Mouse (Mus musculus): ENCODE data around the gene Tmem169. TPM values are rescaled to one million over a fixed set of nuclear protein-coding genes. Genes with fewer than 3 reads are reported as not detected.
A peak's percentile ranks its signal among the peaks of the same experiment; 100 is the strongest.
"Not testable (repeated sequence)": the region's sequence is repeated elsewhere in the genome, so short reads cannot be mapped to it uniquely, and the experiment has no call there.

The Tmem169 gene
- polyA plus RNA-seq (2012; rRNA removed) = 0.07 and 0.11 TPM in 2 replicates

DNA sequence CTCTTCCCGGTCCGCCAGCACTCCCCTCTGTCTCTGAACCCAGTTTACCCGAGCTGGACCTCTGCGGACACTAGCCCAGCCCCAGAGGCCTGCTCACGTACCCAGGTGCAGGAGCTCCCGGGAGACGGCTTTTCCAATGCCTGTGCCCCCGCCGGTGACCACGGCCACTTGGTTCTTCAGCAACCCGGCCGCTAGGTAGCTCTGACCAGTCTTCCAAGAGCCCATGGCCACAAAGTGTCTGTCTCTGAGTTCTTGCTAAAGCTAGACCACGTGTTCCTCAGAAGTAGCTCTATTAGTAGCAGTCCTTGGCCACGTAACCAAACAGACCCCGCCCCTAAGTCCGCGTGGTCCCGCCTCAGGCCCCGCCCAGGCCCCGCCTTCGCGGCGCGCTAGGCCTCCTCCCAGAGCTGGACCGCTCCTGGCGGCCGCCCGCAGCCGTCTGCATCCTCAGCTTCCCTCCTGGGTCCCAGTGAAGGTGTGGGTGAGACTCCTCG lies at the start of gene Tmem169, which contains the start of gene Pecr:
Gene Tmem169, plus strand, starts transcription at position 378 of the 494 bp plus-strand sequence.
Gene Pecr, minus strand, starts transcription at position 323 of the 494 bp plus-strand sequence.
- no peak for DNase-seq (ENCODE audit: low read depth)

GRCm38 (mm10) chr1:72236363-72237006 lies 47.7 kb upstream of the Tmem169 start:
- DNase-seq (ENCODE audit: low read depth) = not testable (repeated sequence)

GRCm38 (mm10) chr1:72237007-72237775 lies 47.0 kb upstream of the Tmem169 start:
- DNase-seq (ENCODE audit: low read depth) = no peak

- DNase-seq (ENCODE audit: low read depth) = no peak
Observed at GRCm38 (mm10) chr1:72238016-72238580, 46.1 kb upstream of the Tmem169 start.

- not testable (repeated sequence) for DNase-seq (ENCODE audit: low read depth)
Observed at GRCm38 (mm10) chr1:72239113-72239512, 45.1 kb upstream of the Tmem169 start.

DNA sequence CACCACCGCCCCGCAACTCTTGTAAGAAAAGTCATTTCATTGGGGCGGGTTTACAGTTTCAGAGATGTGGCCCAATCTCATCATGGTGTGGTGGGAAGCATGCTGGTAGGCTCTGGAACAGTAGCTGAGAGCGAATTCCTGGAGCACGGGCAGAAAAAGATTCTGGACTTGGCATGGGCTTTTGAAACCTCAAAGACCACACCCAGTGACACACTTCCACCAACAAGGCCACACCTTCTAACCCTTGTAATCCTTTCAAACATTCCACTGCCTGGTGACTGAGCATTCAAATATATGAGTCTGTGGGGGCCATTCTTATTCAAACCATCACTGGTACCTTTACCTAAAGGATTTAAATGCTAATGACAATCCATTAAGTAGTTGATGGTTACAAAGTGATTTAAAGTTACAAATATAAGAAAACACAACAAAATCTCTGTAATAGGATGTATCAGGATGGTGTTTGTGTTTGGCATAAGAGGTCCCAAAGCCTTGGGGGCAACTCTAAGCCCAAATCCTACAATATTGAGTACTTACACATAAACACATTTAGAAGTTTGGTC lies 41.5 kb upstream of the Tmem169 start:
- no peak for DNase-seq (ENCODE audit: low read depth)

DNA sequence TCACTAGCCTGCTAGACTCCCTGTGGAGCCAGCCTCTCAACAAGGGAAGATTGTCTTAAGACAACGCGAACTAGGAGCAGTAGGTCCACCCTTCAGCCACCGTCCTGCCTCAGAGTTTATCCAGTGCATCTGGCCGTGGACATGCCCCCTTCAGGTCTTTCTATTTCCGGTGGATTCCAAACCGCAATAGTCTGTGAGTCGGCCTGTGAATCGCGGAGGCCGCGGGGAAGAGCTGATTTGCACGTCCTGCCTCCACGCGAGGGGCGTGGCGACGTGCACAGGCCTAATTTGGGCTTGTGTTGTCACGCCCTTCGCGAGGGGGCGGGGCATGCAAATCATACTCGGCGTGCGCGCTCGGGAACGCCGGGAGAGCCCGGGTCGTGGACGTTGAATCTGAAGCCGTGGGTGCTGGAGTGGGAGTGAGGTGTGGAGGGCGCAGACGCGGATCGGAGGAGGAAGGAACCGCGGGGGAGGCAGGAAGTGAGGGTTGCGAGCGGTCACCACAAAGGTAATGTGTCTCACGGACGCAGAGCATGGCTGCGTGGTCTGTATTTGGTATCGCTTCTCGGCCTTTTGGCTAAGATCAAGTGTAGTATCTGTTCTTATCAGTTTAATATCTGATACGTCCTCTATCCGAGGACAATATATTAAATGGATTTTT lies 40.4 kb upstream of the Tmem169 start:
- no peak for DNase-seq (ENCODE audit: low read depth)

- no peak for DNase-seq (ENCODE audit: low read depth)
Observed at GRCm38 (mm10) chr1:72244317-72245036, 39.7 kb upstream of the Tmem169 start.

- not testable (repeated sequence) for DNase-seq (ENCODE audit: low read depth)
Observed at GRCm38 (mm10) chr1:72248226-72248737, 35.9 kb upstream of the Tmem169 start.

DNA sequence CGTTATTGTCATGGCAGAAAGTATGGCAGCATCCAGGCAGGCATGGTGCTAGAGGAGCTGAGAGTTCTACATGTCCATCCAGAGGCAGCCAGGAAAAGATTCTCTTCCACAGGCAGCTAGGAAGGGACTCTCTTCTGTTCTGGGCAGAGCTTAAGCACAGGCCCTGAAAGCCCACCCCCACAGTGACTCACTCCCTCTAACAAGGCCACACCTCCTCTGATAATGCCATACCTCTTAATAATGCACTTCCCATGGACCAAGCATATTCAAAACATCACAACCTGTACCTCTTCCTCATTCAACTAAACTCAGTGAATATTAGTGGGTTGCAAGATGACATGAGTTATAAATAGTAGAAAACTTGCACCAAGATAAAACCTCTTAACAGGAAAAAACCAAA lies 32.4 kb upstream of the Tmem169 start:
- no peak for DNase-seq (ENCODE audit: low read depth)

DNA sequence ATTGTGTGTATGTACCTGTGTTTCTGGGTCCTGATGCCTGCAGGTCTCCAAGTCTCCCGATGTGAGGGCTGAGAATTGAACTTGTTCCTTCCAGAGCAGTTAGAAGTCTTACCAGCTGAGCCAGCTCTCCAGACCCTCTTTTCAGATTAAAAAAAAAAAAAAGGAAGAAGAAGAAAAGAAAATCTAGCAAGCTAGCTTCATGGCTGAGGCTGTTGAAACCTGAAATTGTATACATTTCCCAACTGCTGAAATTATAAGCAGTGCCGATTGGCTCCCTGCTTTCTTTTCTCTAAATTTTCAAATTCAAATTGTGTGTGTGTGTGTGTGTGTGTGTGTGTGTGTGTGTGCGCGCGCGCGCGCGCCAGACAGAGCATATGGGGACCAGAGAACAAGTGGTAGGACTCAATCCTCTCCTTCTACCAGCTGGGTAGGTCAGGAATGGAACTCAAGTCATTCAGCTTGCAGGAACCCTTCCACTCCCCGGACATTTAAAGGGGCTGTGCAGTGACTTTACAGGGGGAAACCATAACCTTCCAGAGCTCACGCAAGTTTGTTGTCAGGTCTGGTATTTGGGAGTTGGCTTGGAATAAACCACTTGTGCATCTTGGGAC lies 30.2 kb upstream of the Tmem169 start:
- no peak for DNase-seq (ENCODE audit: low read depth)

DNA sequence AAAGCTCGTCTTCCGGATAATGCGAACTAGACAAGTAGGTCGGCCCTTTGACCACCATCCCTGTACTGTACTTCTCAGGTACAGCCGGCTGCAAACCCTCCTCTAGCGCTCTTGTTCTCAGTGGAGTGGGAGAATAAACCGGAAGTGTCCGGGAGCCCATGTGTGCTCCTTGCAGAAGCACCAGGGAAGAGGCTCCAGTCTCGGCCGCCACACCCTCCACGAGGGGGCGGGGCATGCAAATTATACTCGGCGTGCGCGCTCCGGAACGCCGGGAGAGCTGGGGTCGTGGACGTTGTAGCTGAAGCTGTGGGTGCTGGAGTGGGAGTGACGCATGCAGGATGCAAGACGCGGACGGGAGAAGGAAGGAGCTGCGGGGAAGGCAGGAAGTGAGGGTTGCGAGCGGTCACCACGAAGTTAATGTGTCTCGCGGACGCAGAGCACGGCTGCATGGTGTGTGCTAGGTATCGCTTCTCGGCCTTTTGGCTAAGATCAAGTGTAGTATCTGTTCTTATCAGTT lies 29.6 kb upstream of the Tmem169 start:
- DNase-seq (ENCODE audit: low read depth) = no peak

GRCm38 (mm10) chr1:72255062-72255853 lies 28.9 kb upstream of the Tmem169 start:
- DNase-seq (ENCODE audit: low read depth) = no peak

GRCm38 (mm10) chr1:72255854-72256175 lies 28.4 kb upstream of the Tmem169 start:
- DNase-seq (ENCODE audit: low read depth) = no peak

DNA sequence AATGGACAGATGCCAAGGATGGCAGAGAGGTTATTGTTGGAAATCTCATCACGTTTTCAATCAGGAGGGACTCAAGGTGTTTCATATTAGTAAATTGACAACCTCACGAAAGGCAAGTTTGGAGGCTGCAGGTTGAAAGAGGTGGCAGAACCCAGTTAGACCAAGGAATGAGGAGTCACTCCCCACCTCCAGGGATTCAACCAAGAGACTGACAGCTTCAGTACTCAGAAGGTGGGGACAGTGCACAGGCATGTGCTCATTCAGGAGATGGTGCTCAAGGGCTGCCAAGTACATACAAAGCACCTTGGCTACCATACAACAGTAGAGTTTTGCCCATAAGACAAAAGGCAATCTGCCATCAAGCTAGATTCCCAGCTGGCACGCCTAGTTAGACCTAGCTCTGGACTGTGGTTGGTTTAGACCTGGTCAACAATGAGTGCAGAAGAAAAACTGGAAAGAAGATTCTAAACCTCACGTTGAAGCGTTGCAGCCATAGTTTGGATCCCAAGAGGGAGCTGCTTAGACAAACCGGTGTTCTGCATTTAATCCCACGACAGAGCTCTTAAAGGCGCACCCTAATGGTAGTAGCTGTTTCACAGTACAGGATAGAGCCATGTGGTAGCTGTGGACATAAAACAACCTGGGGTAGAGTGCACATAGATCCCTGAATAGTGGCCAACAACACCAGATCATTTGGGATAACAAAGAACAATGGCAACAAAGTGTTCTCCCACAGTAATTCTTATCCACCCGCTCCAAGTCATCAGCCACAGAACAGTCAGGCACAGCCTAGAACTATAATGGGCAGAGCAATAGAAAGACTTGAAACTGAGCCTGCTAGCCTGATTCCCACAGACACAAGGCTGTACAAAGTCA lies 27.6 kb upstream of the Tmem169 start:
- DNase-seq (ENCODE audit: low read depth) = peak; percentile 99

DNA sequence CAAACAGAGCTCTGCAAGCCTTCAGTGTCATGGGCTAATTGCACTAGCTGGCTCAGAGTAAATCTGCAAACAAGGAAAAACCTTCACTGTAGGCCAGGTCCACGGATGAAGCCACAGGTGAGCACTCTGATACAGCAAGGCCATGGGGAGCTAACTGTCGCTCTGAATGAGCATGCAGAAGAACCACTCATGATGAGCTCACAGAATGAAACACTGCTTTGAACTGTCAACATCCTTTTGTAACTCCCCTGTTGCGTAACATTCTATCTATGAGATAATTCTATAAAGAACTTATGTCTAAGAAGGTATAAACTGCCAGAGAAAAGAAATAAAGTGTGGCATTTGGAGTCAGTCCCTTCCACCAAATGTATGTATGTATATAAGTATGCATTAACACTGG lies 21.1 kb upstream of the Tmem169 start:
- DNase-seq (ENCODE audit: low read depth) = no peak

GRCm38 (mm10) chr1:72278085-72278484 lies 6.1 kb upstream of the Tmem169 start:
- DNase-seq (ENCODE audit: low read depth) = no peak

DNA sequence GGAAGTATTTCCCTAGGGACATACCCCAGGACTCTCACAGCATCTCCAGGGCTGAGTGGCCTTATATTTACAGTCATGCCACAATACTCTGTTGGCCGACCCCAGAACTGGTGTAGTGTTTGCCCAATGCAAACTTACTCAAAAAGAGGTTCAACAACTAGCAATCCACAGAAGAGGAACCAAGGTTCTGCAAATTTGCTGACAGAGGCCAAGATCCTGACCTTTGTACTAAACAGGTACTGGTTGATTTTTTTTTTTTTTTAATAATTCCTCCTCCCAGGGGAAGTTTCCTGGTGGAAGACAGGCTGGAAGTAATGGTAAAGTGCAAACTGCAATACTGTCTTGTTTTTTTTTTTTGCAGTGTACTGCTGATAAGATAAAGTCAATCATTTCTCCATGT lies 1.6 kb upstream of the Tmem169 start:
- no peak for DNase-seq (ENCODE audit: low read depth)

DNA sequence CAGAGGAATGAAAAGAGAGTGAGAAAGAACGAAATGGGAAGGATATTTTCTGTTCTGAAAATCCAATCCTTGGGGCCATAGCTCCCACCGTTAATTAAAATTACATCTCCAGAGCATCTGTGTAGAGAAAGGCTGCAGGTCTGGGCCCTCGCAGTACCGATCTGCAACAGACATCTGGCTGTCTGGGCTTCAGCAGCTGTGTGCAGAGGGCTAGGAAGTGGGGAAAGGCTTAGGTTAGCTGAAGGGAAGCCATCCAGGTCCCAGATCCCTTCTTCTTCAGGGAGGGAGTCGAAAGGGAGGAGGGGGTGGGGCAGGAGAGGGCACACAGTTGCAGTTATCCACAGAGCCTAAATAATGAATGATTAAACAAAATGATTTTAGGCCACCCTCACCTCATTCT lies 370 bp downstream of the Tmem169 start:
- no peak for DNase-seq (ENCODE audit: low read depth)

All from gonadal fat pad, adult 2 months (tissue).